Mouse (Mus musculus) stomach, postnatal 0 days (tissue): Measurements from ENCODE around the gene Plekhg2. TPM values are rescaled to one million over a fixed set of nuclear protein-coding genes. Genes with fewer than 3 reads are reported as not detected.

Experiments
- ATAC-seq: fragments of 200-750 bp; cut with Nextera tagmentation; 2 replicates; pipeline ENCODE4 v1.8.0; 2017; ENCODE audit not compliant: low FRiP score, low TSS enrichment
- DNase-seq: peaks from one replicate; pipeline ENCODE4 v3.0.0-alpha.2; 2016; ENCODE audit warnings: low spot score
- H3K27ac ChIP-seq: fragments of 300-500 bp; sonication (generic); replicated peaks from 2 replicates; pipeline ENCODE4 v1.5.1; 2014; ENCODE audit warnings: mild to moderate bottlenecking, control low read depth
- H3K27me3 ChIP-seq: fragments of 300-500 bp; sonication (generic); 2 replicates; pipeline ENCODE4 v1.6.1; 2014; ENCODE audit warnings: low read length; ENCODE audit not compliant: control insufficient read depth, insufficient read depth
- H3K36me3 ChIP-seq: fragments of 300-500 bp; sonication (generic); 2 replicates; pipeline ENCODE4 v1.6.1; 2014; ENCODE audit warnings: low read length, mixed read lengths; ENCODE audit not compliant: control insufficient read depth, insufficient read depth
- H3K4me1 ChIP-seq: fragments of 300-500 bp; sonication (generic); replicated peaks from 2 replicates; pipeline ENCODE4 v1.6.1; 2014; ENCODE audit warnings: antibody characterized with exemption; ENCODE audit not compliant: control insufficient read depth, insufficient read depth
- H3K4me2 ChIP-seq: fragments of 300-500 bp; sonication (generic); replicated peaks from 2 replicates; pipeline ENCODE4 v1.6.1; 2014; ENCODE audit warnings: low read depth, mild to moderate bottlenecking, control low read depth, moderate library complexity
- H3K4me3 ChIP-seq: fragments of 300-500 bp; sonication (generic); 2 replicates; pipeline ENCODE4 v1.5.1; 2014; ENCODE audit warnings: low read depth, low read length, control low read depth
- H3K9ac ChIP-seq: fragments of 300-500 bp; sonication (generic); 2 replicates; pipeline ENCODE4 v1.6.1; 2014; ENCODE audit warnings: mild to moderate bottlenecking, low read length, control low read depth, mixed read lengths
- H3K9me3 ChIP-seq: fragments of 300-500 bp; sonication (generic); 2 replicates; pipeline ENCODE4 v1.6.1; 2016; ENCODE audit warnings: low read length; ENCODE audit not compliant: control insufficient read depth
- CTCF ChIP-seq: IDR thresholded peaks from 2 replicates; pipeline ENCODE4 v1.5.1; 2016; ENCODE audit warnings: antibody characterized with exemption, low read depth, mild to moderate bottlenecking, moderate library complexity
- EP300 ChIP-seq: optimal IDR thresholded peaks from 2 replicates; pipeline ENCODE3; 2016; ENCODE audit warnings: antibody characterized with exemption
- WGBS: fragments of 180-500 bp; shearing (Covaris S2); extraction: QIAGEN DNeasy Blood & Tissue Kit; methylation state at CpG from one replicate; pipeline ENCODE4 v1.1.7; 2014; 5-methylcytosine and 5-hydroxymethylcytosine counted together
- polyA plus RNA-seq: library from polyadenylated mRNA; unstranded; fragments of >200 nt; fragmentation: Nextera tagmentation; extraction: Ambion mirVana; gene quantifications from 2 replicates; pipeline ENCODE4 v1.2.1, GENCODE M21; 2015

The Plekhg2 gene
- polyA plus RNA-seq, 1 experiment from 2014 or later, result 13.4 TPM

- Histone ChIP-seq H3K9me3 (no peaks in the 10 kb centered on the region), H3K36me3 (peaks cover 3% of the 10 kb centered on the region; the same call in 1 of the 2 replicates), H3K9ac (no peak overlapping the region), H3K27me3 (no peaks in the 10 kb centered on the region), H3K27ac (peak overlapping the region; percentile 65), H3K4me3 (no peak overlapping the region), H3K4me1 (peaks cover 8% of the 10 kb centered on the region; the same call in 1 of the 2 replicates), H3K4me2 (no peak overlapping the region)
- DNase-seq, result peak; percentile 91
- ATAC-seq, result peak; percentile 53
- 3% methylated on average over 4 of the region's 4 CpGs for WGBS
- TF ChIP-seq CTCF (peak; percentile 94), EP300 (no peak)
Observed at GRCm38 (mm10) chr7:28386462-28386861, 14.1 kb upstream of the Plekhg2 start.

DNA sequence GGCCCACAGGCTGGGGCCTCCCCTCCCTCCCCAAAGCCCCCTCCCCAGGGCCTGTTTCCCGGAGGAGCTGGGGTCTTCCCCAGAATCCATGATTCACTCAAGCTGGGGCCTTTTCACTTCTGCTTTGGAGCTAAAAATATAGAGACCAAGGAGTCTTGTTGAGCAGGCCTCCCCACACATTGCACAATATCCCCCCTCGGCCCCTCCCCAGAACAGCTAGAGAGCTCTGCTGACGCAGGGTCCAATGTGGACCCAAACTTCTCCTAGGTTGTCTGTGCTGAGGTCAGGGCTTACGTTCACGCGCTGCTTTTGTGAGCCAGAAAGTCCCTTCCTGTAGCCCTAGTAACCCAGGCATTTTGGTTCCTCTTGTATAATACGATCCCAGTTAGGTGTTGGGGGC, 13.6 kb upstream of the Plekhg2 start:
- H3K27ac ChIP-seq, result peak overlapping the region; percentile 65
- H3K9me3 ChIP-seq, result no peaks in the 10 kb centered on the region
- no peak overlapping the region for H3K4me3 ChIP-seq
- peaks cover 8% of the 10 kb centered on the region; the same call in 1 of the 2 replicates for H3K4me1 ChIP-seq
- no peak overlapping the region for H3K4me2 ChIP-seq
- 76% methylated on average over 7 of the region's 7 CpGs for WGBS
- TF ChIP-seq CTCF (no peak), EP300 (no peak)
- no peak for ATAC-seq
- peaks cover 3% of the 10 kb centered on the region; the same call in 1 of the 2 replicates for H3K36me3 ChIP-seq
- no peak overlapping the region for H3K9ac ChIP-seq
- no peaks in the 10 kb centered on the region for H3K27me3 ChIP-seq
- no peak for DNase-seq

DNA sequence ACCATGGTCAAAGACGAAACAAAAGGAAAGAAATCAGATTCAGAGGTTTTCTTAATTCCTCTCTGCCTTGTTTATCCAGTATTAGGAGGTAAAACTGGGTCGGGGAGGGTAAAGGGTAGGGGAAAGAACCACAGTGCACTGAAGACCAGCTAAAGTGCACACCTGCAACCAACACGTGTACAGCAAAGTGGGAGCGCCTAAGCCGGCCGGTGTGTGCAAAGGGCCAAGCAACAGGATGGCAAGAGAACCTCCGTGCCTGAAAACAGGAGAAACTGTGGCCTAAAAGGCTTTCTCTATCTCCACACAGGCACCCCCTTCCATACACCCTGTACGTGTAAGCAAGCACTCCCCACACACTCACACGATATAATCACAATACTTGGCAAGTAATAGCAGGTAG, 12.8 kb upstream of the Plekhg2 start:
- DNase-seq, result no peak
- ATAC-seq, result no peak
- Histone ChIP-seq H3K27ac (peak overlapping the region; percentile 65), H3K4me2 (no peak overlapping the region), H3K36me3 (peaks cover 3% of the 10 kb centered on the region; the same call in 1 of the 2 replicates), H3K4me1 (peaks cover 10% of the 10 kb centered on the region; the same call in 1 of the 2 replicates), H3K4me3 (no peak overlapping the region), H3K9me3 (no peaks in the 10 kb centered on the region), H3K9ac (no peak overlapping the region), H3K27me3 (no peaks in the 10 kb centered on the region)
- WGBS, result 87% methylated on average over 9 of the region's 9 CpGs
- no peak for TF ChIP-seq CTCF
- TF ChIP-seq EP300, result no peak

GRCm38 (mm10) chr7:28384162-28384561, 11.8 kb upstream of the Plekhg2 start:
- no peak overlapping the region for H3K4me3 ChIP-seq
- 67% methylated on average over 6 of the region's 6 CpGs for WGBS
- H3K9ac ChIP-seq, result no peak overlapping the region
- TF ChIP-seq CTCF, result no peak
- no peak for TF ChIP-seq EP300
- DNase-seq, result peak; percentile 16
- H3K9me3 ChIP-seq, result no peaks in the 10 kb centered on the region
- no peak for ATAC-seq
- peaks cover 14% of the 10 kb centered on the region; the same call in 1 of the 2 replicates for H3K4me1 ChIP-seq
- no peaks in the 10 kb centered on the region for H3K27me3 ChIP-seq
- H3K36me3 ChIP-seq, result peaks cover 3% of the 10 kb centered on the region; the same call in 1 of the 2 replicates
- no peak overlapping the region for H3K4me2 ChIP-seq
- peak overlapping the region; percentile 100; the same call in 1 of the 2 replicates for H3K27ac ChIP-seq

GRCm38 (mm10) chr7:28383606-28384005, 11.2 kb upstream of the Plekhg2 start:
- peak overlapping the region; percentile 100 for H3K27ac ChIP-seq
- H3K4me3 ChIP-seq, result no peak overlapping the region
- no peak for DNase-seq
- peaks cover 14% of the 10 kb centered on the region; the same call in 1 of the 2 replicates for H3K4me1 ChIP-seq
- no peaks in the 10 kb centered on the region for H3K27me3 ChIP-seq
- H3K4me2 ChIP-seq, result no peak overlapping the region
- H3K9ac ChIP-seq, result no peak overlapping the region
- no peaks in the 10 kb centered on the region for H3K9me3 ChIP-seq
- ATAC-seq, result no peak
- 71% methylated on average over 4 of the region's 4 CpGs for WGBS
- peaks cover under 1% of the 10 kb centered on the region; the same call in 1 of the 2 replicates for H3K36me3 ChIP-seq
- TF ChIP-seq EP300 (no peak), CTCF (no peak)

GRCm38 (mm10) chr7:28382981-28383396, 10.6 kb upstream of the Plekhg2 start:
- H3K27ac ChIP-seq, result peak overlapping the region; percentile 100
- ATAC-seq (peak; percentile 49), DNase-seq (peak; percentile 80)

More at GRCm38 (mm10) chr7:28382981-28383396, 10.6 kb upstream of the Plekhg2 start:
- TF ChIP-seq EP300 (no peak), CTCF (no peak)
- H3K27me3 ChIP-seq, result no peaks in the 10 kb centered on the region
- 45% methylated on average over 11 of the region's 11 CpGs for WGBS
- no peaks in the 10 kb centered on the region for H3K9me3 ChIP-seq
- H3K4me2 ChIP-seq, result peak overlapping the region; percentile 81; the same call in 1 of the 2 replicates
- H3K9ac ChIP-seq, result peak overlapping the region; percentile 27
- peaks cover 2% of the 10 kb centered on the region; the same call in 1 of the 2 replicates for H3K36me3 ChIP-seq
- peaks cover 14% of the 10 kb centered on the region; the same call in 1 of the 2 replicates for H3K4me1 ChIP-seq
- H3K4me3 ChIP-seq, result no peak overlapping the region
